Mouse (Mus musculus) frontal cortex, adult (tissue): ENCODE data around the gene Nxpe2.
"Not testable (repeated sequence)": the region's sequence is repeated elsewhere in the genome, so short reads cannot be mapped to it uniquely, and the experiment has no call there.

ENCODE experiments used
- ATAC-seq: cut with Nextera tagmentation; 2 replicates; pipeline ENCODE4 v1.9.2; 2017; ENCODE audit warnings: mild to moderate bottlenecking, moderate library complexity, mixed read lengths; ENCODE audit not compliant: low TSS enrichment

Nxpe2 gene

DNA sequence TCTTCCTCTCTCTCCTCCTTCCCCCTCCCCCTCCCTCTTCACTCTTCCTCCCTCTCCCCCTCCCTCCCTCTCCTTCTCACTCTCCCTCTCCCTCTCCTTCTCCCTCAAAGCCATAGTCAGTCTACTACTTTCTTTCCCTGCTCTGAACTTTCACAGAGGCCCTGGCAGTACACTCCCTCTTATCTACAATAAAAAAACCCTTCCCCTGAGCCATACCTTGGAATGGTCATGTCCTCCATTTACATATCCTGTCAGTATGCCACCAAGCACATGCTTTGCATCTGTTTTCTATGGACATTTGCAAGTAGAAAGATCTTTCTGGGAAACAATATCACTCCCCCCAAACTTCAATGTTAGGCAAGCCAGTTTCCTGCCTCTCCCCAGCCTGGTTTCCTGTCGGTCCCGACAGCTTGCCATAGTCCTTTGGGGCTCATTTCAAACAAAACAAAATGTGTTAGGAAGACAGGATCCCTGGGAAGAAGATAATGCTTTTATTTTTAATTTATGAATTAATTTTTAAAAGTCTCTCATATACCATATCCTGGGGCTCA lies at the start of gene Nxpe2:
Gene Nxpe2 (minus strand): TSS at position 307 of the 551 bp plus-strand sequence.
- no peak for ATAC-seq

DNA sequence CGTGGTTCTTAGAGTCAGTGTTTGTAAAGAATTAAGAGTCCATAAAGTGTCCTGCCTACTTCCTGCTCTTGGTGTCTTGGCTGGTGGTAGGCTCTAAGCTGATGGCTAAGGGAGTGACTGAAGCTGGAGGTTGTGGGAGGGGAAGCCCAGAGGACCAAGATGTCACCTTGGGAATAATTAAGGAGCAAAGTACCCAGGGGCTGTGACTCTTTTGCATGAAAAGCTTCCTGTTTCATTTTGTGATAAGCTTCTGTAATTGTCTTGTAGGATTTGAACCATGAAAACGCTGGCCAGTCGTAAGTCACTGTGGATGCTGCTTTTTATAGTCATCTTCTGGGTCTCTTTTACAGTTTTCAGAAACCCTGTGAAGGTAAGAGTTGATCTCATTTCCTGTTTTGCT lies 36.7 kb upstream of the Nxpe2 start:
- ATAC-seq = no peak

DNA sequence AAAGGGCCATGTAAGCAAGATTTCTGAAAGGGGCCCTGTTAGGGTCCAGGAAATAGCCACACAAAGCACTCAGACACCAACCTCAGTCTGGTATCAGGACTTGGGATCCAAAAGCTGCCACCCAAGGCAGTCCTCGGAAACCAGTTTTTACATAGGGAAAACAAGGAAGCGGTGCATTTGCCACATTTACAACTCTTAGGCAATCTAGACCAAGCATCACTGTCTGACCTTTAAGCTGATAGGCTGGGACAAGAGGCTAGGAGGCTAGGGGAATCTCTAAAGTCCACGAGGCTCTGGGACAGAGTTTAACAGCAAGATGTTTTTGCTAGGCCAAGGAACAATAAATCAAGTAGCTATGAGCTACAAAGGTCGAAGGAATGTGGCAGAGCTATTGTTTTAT lies 35.2 kb upstream of the Nxpe2 start:
- no peak for ATAC-seq

DNA sequence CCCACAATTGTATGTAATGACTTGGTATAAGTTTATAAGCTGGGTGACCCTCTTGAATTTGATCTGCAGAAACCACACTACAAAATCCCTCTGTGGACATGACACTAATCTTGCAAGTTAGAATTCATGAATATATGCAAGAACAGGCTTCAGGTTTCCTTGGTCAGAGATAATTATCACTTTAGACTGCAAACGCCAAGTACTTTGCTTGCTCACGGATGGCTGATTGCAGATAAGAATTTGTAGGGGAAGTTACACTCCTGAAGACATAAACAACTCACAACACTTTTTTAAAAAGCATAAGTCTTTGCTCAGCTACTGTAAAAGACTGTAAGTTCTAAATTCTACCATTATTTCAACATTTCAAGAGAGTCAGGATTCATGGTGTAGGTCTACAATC lies 21.1 kb upstream of the Nxpe2 start:
- no peak for ATAC-seq

DNA sequence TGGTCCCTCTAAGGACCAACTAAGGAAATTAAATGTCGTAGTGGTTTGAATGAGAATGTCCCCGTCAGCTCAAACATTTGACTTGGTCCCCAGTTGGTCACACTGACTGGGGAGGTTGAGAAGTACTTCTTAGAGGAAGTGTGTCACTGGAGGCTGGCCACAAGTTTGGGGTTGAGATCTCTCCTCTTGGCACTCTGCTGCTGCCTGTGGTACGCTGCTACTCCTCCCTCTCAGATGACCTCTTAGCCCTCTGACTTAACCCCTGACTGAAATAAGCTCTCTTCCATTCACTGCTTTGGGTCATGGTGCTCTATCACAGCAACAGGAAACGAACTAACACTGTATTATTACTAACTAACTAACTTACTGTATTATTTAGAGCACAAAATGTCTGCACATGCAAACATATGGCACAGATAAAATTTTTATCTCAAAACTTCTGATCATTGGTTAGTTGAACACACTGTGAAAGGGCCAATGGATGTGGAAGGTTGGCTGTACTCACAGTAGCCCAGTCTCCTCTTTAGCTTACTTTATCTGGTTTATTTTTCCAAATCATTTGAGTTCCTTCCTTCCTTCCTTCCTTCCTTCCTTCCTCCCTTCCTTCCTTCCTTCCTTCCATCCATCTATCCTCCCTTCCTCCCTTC lies 20.1 kb upstream of the Nxpe2 start:
- ATAC-seq = no peak

DNA sequence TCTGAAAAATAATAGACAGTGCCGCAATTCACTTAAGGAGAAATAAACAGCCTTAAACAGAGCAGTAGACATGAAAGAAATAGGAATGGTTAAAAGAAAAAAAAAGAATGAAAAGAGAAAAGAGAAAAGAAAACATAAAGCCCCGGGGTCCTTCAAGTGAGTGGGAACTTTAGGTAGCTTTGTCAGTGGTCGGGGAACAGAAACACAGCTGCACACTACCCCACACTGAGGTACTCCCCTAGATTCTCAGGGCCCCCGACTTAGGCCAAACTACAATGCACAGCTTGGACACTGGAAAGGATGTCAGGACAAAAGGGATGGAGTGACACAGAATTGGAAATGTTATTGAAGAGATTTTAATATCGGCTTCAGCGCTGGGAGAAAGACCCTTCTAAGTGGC lies 9.5 kb upstream of the Nxpe2 start:
- ATAC-seq = no peak

DNA sequence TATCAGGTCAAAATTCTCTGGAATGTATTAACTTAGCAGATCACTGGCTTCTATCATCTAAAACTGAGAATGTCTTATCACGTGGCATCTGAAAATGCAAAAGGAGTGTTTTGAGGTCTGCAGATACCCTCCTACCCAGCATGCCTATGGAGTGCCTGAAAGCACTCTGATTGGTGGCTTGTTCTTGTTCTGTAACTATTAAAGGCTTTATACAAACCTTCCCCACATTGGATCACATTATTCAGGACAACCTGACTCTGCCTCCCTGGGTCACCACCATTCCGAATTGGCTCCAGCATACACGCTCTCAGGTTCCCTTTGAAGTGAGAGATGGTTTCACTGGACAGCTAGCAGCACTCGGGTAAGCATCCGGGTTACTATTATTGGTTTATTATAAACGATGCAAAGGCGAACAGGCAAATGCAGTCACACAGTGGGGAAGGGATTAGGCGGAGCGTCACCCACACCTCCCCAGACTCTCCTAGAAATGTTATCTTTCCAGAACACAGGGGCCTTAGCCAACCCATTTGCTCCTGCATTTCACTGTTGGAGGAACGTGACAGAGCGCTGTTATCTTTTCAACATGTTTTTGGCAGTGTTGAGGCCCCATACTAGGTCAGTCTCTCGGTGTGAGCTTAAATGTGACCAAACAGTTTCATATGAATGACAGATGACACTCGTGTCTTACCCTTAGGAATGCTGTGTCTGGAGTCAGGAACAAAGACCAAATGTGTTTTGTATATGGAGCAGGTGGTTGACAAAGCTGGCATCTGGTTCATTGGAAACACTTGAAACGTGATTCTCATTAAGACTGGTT lies 8.8 kb upstream of the Nxpe2 start:
- ATAC-seq = no peak

DNA sequence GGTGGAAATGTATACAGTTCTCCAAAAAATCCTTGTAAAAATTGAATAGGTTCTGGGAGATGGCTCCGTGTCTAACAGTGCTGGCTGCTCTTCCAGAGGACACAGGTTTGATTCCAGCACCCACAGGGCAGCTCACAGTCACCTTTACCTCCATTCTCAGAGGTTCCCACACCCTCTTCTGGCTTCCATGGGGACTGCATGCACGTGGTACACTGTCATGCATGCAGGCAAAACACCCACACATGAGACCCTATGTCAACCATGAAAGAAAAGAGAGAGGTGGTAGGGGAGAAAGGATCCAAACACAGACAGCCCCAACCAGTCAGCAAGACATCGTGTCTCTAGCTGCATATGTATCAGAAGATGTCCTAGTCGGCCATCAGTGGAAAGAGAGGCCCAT lies 7.6 kb upstream of the Nxpe2 start:
- no peak for ATAC-seq

DNA sequence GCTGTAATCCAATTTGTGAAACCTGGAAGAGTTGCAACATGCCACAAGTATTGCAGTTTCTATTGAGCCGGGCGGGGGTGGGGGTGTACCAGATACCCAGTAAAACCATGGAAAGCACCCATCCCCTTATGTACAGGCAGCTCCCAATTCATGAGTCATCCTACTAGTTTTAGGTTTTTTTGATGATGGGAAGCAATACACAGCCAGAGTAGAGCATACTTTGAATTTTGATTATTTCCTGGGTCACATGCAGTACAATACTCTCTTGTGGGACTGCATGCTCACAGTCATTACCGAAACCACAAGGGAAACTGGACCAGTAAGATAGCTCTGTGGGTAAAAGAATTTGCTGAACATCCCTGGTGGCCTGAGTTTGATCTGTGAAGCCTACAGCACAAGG lies 3.8 kb upstream of the Nxpe2 start:
- no peak for ATAC-seq

DNA sequence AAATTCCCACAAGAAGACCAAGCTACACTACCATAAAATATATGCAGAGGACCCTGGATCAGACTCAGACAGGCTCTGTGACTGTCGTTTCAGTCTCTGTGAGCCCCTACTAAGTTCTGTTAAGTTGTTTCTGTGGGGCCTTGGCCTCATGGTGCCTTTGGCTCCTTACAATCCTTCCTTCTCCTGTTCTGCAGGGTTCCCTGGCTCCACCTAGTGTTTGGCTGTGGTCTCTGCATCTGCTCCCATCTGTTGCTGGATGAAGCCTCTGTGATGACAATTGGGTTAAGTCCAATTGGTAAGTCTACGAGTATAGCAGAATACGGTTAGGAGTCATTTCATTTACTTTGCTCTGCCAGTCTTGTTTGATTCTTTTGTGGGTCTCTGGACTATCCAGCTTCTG lies 1.5 kb upstream of the Nxpe2 start:
- ATAC-seq = 0 out of 2 replicates have a peak, but pooled peaks have one; percentile 67

DNA sequence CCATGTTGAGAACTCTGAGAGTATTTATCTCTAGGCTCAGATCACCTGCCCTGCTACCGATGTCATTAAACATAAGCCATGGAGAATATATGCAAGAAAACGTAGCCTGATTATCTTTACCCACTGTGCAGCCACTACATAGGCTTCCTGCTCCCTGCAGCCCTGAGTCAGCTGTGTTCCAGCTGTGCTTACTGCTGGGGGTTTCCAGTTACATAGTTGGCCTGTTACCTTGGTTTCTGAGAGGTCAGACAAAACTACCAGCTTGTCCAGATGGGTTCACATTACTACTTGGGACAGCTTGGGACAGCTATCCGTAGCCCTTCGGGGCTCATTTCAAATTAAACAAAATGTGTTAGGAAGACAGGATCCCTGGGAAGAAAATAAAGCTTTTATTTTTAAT lies 868 bp upstream of the Nxpe2 start:
- no peak for ATAC-seq

DNA sequence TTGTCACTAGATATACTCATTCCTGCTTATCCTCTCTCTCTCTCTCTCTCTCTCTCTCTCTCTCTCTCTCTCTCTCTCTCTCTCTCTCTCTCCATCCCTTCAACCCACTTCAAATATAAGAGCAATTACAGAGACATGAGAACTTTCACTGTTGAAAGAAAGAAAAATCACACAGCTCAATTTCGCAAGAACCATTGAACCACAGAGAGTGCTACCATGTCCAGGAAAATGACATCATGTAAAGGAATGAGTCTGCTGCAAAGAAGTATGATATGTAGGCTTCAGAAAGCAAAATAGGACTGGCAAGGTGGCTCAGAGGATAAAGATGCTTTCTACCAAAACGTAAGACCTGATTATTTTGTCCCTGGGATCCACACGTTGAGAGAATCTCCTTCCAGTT lies 7.4 kb downstream of the Nxpe2 start:
- no peak for ATAC-seq

DNA sequence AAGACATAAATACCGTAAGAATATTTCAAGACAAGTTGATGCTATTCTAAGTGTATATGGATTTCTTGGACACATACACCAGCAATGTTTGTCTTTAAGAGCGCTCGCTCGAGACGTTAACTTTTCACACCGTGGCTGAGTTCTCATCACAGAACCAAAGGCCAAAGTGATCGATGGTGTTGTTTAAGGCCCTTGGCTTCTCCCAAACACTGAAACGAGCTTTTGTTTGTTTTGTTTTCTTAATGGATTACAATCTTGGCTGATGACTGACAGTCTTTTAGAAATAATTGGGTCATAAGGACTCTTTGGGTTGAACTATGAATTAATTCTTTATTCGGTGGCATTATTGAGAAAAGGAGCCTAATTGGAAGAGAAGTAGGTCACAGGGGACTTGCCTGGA lies 7.8 kb downstream of the Nxpe2 start:
- no peak for ATAC-seq

DNA sequence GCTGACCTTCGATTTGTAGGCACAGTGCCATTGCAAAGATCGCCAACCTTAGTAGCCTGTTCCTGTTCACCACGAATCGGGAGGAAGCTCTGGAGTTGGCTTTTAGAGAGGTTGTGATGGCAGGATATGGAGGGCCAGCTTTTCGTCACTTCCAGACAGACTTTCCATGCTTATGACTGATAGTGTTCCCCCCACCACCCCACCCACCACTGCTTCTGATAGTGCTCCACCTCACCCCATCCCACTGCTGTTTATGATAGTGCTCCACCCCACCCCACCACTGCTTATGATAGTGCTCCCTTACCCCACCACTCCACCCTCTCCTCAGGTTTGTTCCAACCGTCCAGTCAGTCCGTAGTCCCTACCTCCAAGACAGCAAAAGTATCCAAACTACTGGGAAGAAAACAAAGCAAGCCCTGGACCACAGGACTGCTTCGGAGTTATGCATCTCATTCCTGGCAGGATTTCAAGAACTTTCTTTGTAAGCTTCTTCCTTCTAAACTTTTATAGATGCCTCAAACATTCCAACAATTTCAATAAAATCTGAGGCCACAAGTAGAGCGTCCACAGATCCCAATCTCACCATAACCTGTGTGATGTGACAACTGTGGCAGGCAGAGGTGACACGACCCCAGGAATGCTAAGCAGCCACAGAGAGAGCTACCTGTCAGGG lies 12.4 kb downstream of the Nxpe2 start:
- no peak for ATAC-seq

DNA sequence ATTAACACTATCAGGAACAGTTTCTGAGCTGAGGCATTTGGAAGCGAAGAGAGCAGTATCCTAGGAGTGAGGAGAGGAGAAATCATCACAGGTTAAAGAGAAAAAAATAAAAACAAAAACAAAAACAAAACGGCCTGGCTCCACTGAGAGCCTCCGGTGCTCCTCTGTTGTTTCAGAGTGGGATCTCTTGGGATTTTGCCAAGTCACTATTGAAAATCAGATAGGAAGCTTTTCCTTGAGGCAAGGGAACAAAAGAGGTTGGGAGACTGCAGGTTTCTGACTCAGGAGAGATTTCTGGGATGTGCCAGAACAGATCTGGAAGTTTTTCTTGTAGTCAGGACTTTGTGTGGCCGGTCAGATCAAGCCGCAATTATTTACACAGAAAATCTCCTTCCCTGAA lies 13.7 kb downstream of the Nxpe2 start:
- no peak for ATAC-seq

DNA sequence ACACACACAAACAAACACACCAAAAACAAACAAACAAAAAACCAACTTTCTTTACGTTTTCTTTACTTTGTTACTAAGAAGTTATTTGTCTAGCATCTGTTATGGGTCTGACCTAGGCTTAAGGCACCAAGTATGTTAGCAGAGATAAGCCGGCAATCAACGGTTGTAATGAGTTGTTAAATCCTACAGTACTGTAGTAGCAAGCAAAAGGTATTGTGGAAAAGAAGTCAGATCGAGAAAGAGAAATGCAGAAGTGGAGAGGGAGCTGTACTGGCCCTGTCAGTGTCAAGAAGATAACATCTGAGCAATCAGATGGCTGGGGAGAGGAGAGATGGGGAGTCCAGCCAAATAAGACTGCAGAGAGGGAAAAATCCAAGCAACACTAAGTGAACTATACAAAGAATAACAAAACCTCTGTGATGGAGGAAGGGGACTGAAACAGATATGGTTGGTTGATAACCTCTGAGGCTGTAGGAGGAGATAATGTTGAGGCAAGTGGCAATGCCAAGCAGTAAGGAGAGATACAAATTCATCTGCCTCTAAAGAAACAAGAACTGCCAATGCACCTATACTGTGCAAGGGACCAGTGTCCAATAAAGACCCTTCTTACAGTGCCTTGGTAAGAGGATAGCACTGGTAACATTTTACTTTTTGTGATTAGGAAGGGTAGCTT lies 14.3 kb downstream of the Nxpe2 start:
- no peak for ATAC-seq

DNA sequence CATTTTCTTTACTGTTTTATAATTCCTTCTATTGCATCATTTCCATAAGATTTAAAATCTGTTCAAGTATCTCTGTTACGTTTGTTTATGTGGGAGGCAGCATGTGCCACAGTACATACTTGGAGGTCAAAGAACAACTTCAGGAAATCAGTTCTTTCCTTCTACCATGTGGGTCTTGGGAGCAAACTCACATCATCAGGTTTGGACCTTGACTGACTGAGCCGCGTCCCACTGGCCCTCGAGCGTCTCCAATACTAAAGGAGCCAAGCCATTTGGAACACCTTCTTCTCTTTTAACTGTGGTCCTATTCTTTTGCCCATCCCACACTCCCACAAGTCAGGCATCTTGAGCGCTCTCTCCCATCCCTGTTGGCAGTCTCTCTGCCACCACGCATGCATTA lies 23.7 kb downstream of the Nxpe2 start:
- no peak for ATAC-seq

DNA sequence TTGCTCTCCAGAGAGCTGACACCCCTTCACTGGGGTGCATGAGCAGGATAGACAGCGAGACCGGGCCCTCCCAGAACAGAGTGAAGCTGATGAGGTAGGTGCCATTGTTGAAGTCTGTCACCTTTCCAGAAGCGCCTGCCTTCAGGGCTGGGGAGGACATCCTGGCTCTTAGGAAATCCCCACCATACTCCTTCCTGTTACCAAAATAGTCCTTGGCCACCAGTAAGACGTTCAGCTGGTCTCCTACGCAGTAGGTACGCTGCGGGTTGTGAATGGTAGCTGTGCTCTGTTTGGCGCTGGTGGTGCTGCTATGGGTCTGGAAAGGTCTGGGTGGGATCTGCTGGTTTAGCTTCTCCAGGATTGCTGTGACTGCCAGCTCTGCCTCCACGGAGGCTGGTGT lies 26.9 kb downstream of the Nxpe2 start:
- ATAC-seq = no peak

DNA sequence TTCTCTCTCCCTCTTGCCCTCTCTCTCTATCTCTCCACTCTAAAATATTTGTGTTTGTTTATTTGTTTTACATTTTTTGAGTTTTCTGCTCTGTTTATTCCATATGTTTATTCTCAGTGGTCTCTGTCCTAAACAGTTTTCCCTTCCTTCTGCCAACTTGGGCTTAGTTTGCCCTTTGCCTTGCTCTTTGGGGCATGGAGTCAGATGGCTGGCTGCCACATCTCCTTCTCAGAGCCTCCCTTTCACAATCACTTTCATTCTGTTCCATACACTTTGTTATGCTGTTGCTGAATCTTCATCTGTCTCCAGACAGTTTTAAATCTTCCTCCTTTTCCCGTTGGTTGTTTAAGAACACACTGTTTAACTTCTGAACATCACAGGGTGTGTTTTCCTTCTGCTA lies 37.4 kb downstream of the Nxpe2 start:
- no peak for ATAC-seq

DNA sequence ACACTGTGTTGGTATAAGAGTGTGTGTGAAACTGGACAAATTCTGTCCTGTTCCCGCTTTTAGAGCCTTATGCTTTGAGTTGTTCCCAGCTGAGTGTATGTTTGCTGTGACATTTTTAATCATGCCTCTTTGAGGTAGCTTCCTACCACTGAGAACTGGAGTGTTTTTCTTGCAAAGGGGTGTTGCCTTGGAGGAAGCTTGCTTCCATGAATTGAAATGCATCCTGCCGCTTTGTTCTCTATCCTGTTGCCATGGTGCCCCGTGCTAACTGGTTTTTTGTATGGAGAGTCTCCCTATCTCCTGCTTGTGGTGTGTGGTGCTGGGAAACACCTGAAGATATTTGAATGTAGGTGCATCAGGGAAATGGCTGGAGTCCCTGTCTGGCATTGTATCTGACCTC lies 39.1 kb downstream of the Nxpe2 start:
- no peak for ATAC-seq

DNA sequence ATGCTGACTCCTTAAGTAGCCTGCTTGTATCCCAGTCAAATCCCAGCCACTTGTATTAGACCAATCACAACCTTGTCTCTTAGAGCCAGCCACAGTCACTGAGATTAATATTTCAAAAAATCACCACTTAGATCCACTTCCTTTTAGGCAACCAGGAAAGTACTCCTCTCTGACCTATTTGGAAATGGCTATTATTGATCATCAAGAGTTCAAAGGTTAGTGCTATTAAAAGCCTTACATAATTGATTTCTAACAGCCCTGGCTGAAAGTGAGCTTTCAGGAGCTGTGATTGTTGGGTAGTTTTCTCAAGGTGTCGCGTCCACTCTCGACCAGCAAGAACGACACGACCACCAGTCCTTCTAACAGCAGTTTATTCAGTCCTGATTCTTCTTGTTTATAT lies 42.0 kb downstream of the Nxpe2 start:
- no peak for ATAC-seq

DNA sequence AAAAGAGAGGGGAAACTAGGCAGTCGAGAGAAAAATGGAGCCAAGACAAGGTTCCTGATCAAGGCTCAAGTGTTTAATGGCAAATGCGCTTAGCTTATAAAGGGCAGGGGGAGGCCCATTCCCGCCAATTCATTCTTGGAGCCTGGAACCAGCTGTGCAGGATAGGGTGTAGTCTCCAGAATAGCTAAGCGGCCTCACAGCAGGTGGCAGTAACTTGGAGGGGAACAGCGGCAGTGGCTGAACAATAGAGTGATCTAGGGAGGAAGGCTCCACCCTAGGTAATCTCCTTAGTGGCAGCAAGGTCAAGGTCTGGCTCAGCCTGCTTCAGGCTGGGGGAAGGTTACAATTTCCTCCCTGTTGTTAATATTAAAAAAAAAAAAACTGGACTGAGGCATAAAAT lies 49.7 kb downstream of the Nxpe2 start:
- not testable (repeated sequence) for ATAC-seq
